Mouse (Mus musculus) testis, adult 2 months (tissue): ENCODE data around the gene Ccdc185.

Source experiments
- CTCF ChIP-seq: fragments of 200-500 bp; IDR thresholded peaks from 2 replicates; pipeline ENCODE4 v1.5.1; 2012; ENCODE audit warnings: low read depth, mild to moderate bottlenecking, inconsistent platforms, low read length, moderate library complexity; ENCODE audit not compliant: control insufficient read depth, insufficient read depth, insufficient replicate concordance
- POLR2A ChIP-seq: fragments of 200-500 bp; IDR thresholded peaks from 2 replicates; pipeline ENCODE4 v1.6.1; 2012; ENCODE audit warnings: low read depth, mild to moderate bottlenecking, inconsistent platforms, low read length, moderate library complexity; ENCODE audit not compliant: control insufficient read depth

- TF ChIP-seq CTCF (no peak), POLR2A (no peak)
These were observed 21.4 kb downstream of the Ccdc185 start for GRCm38 (mm10) chr1:182727541-182727940.
